Mouse (Mus musculus) mesoderm, embryonic 11.5 days (tissue): ENCODE measurements around the gene Wdfy3.

ENCODE experiments used
- DNase-seq: peaks from one replicate; pipeline ENCODE4 v3.0.0-alpha.2; 2012; ENCODE audit warnings: low read depth, low spot score

The Wdfy3 gene

DNA sequence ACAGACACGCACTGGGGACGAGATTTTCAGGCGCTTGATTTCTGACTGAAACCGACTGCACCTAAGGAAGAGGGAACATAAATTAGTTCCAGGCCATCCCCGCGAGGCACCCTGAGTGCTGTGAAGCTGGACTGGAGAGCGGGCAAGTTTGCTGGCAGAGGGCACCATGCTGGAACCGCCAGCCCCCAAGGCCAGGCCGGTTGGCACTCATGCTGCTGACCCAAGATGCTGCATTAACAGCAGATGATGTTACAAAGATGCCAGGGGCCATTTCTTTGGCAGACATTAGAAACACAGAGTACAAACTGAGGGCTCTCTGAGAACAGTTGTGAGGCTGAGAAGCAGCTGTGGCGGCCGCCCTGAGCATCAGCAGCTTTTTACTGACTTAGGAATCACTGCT, 233.5 kb downstream of the Wdfy3 start:
- DNase-seq, result no peak

DNA sequence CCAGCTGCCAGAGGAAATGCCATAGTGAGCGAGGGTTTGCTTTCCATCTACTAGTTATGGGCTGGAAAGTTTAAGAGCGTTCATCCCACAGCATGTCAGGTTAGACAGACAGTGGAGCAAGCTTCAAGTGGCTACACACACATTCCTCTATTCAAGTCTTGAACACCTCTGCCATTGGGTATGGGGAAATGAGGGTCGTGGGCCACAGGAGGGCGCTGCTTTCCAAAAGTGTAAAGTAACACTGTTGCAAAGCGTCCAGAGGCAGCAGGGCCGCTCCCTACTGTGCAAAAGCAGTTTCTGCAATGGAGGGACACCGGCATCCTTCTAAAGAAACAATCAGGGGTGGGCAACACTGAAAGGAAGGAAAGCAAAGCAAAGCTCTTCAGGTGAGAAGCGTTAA, 235.8 kb downstream of the Wdfy3 start:
- no peak for DNase-seq

DNA sequence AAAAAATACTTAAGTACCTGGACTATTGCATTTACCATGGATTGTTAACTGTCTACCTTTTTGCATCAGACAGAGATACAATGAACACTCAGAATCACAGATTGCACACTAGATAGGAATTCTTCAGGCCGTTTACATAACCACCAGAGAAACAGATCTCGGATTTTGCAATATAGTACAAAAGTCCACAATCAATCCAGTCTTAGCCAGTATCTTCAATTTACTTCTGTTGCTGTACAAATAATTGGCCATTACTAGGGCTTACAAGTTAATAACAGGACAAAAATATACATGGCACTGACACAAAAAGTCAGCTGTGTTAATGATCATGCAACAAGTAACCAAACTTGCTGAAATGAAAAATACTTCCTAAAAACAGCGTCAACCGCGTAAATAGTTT, 236.7 kb downstream of the Wdfy3 start:
- no peak for DNase-seq

DNA sequence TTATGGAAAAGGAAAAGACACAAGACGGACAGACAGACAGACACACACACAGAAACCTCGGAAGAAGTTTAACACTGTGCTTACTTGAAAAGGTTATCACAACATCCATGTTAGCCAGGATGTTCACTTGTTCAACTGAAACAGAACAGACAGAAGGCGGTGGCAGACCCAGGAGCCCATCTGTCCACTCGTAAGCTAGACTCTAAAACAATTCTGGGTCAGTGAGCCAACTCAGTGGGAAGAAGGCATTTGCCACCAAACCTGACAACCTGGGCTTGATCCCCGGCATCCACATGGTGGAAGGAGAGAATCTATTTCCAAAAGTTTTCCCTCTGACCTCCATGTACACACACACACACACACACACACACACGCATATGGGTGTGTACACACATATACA, 237.7 kb downstream of the Wdfy3 start:
- DNase-seq, result no peak

DNA sequence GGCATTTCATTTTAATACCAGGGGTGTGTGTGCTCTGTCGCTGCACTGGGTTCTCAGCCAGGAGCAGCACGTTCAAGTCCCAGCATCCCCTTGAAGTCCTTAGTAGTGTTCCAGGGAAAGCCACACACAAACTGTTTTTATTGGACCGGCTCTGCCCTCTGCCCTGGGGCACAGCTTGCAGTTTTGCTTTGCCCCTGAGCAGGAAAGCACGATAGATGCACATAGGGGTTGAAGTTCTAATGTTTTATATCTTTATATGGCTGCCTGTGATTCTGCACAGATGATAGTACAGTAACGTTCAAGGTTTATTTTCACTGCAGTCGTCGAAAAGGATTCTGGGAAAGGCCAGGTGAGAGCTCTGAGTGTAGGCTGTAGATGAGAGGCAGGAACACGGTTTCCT, 239.5 kb downstream of the Wdfy3 start:
- no peak for DNase-seq

DNA sequence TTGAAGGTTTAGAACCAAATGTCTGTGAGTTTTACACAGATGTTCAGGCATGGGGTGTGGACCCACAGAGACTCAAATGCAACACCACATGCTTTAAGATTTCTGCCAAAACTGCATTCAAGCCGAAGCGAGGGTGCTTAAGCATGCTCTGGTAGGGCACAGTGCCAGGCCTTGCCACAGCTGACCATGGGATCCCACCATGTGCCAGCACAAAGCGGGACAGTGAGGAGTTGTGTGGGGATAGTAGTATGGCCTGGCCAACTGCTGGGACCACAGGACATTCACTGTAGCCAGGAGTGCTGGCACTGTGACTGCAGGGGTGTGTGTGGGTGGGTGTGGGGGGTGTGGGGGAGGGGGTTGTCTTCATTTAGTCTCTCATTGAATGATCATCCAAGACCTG, 240.8 kb downstream of the Wdfy3 start:
- no peak for DNase-seq

DNA sequence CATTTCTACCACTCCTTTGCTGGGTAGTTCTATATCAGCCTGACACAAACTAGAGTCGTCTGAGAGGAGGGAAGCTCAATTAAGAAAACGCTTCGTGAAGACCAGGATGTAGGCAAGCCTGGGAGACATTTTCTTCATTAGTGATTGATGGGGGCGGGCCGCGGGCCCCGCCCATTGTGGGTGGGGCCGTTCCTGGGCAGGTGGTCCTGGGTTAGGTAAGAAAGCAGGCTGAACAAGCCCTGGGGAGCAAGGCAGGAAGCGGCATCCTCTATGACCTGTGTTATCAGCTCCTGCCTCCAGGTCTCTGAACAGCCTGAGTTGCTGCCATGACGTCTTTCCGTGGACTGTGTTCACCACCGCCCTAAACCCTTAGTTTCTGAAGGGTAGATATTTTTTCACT, 242.2 kb downstream of the Wdfy3 start:
- DNase-seq, result no peak

DNA sequence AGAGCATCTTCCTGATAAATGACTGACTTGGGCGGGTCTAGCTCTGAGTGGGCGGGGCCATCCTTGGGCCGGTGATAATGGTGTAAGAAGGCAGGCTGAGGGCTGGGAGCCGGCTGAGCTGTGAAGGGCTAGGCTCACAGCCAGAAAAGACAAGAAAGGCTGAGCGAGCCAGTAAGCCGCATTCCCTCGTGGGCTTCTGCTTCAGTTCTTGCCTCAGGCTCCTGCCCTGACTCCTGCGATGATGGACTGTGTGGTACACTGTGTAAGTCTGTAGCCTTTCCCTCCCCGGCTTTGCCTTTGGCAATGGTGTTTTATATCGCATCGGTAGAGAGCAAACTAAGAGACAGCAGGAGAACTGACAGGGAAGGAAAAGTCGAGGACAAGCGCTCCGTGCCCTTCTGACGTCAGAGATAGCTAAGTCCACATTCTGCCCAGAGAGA, 243.2 kb downstream of the Wdfy3 start:
- peak; percentile 61 for DNase-seq

DNA sequence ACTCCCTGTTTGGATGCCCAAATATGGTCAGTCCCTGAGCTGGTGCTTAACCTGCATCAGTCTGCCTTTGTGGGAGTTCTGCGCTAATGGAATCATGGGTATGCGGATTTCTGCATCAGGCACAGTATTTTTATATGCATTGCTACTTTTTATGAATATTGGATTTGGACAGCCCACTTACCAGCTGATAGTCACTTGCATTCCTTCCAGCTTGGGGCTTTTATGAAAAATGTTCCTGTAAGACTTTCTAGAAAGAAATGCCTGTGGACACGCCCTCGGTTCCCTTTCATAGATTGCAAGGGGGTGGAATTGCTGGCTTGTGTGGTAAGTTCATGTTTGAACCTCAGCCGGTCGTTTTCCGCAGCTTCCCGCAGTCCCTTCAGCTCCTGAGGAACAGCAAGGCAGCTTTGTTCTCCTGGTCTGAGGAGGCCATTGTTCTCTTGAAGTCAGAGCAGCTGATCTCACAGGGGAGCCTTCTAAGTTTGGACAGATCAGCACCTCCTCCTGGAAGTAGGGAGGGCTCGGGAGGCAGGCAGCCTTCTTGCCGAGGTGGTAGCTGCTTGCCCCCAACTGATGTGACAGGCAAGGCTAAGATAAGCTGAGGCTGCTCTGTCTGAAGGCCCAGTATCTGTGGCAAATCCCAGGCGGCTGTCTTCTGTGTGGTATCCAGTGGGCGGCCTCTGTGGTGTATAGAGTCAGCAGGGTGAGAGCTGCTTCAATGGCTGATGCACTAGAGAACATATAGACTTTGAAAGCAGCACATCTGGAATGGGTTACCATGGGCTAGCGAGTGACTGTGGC, 244.4 kb downstream of the Wdfy3 start:
- peak; percentile 30 for DNase-seq

DNA sequence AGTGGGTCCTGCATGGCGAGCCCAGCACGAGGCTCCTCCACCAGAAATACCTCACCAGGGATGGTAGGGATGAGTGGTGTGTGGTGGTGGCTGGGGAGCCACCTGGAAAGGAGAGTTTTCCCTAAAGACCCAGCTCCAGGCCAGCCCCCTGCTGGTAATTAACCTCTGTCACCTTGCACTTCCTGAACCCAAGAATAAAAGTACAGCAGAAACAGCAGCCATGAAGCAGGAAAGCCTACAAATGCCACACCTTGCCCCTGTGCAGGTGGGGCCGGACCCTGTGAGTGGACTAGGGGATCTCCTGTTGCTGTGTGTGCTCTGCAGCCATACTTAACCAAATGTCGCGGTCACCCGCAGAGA, 247.4 kb downstream of the Wdfy3 start:
- DNase-seq, result no peak

DNA sequence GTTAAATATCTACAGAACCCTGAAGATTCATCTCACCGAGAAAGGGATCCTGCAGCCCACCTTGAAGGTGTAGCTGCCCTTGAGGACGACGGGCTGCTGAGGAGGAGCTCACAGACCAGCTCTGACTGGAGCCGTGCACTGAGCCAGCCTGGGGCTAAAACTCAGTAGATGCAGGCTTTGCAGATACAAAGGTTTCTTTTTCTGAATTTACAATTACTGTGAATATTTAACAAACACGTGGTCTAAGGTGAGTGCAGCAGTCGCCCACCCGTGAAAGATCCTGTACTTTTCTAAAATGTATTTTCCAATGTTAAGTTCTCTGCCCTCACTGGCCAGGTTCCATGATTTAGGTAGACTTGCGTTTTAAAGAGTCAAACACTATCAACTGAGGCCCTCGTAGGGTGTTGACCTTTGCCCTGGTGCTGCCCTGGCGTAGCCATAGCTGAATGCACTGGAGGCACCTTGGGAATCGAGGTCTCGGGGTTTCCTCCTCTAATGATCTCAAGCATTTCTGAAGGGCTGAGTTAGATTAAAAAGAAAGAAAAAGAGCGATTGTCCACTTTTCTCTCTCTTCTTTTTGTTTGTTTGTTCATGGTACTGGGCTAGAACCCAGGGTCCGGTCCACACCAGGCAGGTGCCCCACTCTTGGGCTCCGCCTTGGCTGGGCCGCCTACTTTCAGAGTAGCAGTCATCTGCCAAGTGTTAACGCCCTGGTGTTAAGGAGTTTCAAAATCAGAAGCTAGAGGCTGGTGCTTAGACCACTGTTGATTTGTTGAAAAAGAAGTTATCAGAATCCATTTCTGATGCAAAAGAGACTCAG, 248.0 kb downstream of the Wdfy3 start:
- no peak for DNase-seq

DNA sequence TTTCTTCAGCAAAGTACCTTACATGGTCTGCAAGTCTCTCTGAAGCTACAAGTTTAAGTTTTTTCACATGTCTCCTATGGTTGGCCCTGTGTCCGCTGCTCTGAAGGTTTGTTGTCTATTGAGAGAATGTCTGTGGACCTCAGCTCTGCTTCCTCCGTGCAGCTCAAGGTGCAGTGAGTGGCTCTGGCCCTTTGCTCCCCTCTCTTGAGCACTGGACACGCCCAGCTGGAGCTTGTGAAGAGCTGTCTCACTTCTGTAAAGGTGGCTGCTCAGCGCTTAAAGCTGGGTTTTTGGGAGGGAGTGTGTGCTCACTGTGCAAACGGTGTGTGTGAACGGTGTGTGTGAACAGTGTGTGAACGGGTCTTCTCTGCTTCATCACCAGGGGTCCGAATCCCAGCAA, 248.7 kb downstream of the Wdfy3 start:
- DNase-seq, result no peak

DNA sequence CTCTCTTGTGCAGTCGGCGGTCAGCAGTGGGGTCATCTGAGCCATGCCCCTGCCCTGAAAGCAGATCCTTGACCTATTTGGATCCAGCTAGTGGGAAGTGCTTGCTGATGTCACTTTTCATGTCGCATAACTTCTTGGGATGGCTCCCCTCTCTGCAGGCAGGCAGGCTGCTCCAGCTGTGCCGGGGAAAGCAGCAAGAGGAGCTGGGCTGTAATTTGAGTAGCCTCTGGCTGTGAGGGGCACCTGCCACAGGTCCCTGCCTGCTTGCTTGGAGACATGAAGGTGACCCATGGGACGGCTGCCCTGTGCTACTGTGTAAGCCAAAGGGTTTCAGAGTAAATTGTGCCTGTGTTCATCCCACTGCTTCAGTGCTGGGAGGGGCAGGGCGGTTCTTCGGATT, 249.9 kb downstream of the Wdfy3 start:
- peak; percentile 44 for DNase-seq

DNA sequence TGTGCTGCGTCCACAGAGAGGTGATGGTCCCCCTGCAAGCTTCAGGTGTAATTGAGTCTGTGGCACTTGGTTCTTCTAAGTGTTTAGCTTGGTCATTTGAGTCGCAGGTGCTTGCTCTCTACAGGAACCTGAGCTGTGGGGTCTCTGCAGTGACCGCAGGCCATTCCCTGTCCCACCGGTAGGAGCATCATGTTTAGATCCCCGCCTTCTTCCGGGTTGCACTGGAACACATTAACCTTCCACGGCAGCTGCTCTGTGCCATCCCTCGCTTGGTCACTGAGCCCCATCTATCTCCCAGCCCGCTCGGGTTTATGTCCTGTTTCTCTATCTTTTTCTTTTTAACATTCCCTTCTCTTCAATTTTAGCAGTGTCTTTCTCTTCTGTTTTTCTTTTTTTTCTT, 250.5 kb downstream of the Wdfy3 start:
- no peak for DNase-seq

DNA sequence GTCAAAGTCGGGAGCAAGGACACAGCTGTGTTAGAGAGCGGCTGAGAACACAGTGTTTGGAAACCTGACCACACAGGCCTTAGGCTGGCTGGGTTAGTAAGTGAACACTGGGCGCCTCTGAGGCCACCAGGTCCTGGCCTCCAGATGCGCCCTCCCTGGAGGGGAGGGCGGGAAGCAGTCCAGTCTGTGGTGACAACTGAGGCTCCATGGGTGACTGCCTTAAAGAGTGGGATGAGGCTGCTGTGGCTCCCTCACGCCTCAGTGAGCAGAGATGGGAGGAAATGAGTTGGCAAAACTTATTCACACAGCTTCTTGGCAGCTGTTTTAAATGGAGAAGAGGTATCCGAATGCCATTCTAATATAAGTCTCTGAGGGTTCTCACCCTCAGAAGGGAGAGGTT, 252.9 kb downstream of the Wdfy3 start:
- DNase-seq, result no peak

DNA sequence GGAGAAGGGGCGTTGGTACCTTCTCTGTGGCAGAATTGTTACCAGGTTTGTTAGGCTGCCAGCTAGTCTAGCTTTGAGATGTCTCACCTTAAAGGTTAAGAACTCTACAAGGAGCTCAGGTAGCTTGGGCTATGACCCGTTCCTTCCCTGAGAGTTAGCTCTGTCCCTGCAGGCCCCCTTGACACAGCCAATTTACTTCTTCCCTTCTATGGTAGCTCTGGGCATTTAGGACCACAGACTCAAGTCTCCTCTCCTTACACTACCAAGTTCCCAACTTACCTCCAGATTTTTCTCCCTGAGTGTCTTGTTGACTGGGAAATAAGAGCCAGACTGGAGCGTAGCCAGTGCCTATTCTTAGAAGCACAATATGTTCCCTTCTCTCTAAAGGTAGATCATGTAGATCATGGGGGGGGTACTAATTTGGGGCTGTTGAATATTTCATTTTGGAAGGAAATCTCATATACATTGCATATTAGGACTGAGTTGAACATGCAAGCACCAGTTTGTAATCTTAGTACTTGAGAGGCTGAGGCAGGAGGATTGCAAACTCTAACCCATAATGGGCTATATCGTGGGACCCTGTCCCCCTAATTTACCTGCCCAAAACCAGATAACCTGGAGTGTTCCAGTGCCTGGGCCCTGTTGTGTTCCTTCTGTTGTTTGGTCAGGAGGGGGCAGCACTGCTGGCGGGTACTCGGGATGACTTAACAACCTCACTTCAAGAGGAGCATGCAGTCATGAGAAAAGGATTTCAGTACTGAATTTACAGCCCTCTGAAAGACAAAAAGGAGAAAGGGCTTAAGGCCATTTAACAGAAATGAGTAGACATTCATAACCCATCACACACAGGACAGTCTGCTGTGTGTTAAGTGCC, 258.2 kb downstream of the Wdfy3 start:
- DNase-seq, result no peak

DNA sequence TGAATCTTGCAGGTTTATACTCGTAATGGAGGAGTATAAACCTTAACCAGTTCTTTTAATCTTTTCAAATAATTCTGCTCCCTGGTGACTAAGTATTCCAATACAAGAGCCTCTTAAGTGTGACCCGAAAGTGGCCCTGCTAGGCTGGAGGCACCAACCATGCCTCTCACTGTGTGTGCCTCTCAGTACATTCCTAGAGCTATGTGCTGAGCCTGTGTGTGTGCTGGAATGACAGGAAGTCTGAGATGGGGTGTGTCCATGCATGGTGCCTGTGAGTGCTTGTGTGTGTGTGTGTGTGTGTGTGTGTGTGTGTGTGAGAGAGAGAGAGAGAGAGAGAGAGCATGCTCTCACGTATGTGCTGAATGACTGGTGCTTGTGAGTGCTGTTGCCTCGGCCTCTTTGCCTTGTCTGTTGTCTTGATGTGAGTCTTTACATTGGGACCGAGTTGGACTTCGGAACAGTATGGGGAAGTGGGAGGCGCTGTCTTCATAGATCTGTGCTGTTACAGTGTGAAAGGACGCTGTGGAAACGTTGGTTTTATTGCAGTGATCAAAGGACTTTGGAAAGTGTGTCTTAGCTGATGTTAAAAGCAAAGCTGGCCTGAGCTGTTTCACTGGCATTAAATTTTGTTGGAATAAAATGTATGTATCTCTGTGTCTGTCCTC, 267.2 kb downstream of the Wdfy3 start:
- no peak for DNase-seq

DNA sequence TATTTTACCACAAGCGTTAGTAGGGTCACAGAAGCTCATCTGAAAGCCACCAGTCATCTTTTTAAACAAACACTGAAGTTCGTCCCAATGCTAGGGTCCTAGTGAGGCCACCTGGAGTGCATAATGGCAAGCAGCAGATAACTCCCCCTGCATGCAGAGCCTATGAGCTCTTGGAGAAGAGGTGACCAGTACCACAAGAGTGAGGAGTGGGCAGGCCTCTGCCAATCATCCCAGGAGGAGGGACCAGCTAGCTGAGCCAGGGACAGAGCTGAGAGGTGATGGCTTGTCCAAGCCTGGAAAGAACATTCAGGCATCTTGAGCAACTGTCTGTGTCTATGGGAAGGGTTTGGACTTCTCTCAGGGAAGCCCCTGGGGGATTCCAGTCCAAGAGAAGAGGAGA, 267.8 kb downstream of the Wdfy3 start:
- DNase-seq, result no peak

DNA sequence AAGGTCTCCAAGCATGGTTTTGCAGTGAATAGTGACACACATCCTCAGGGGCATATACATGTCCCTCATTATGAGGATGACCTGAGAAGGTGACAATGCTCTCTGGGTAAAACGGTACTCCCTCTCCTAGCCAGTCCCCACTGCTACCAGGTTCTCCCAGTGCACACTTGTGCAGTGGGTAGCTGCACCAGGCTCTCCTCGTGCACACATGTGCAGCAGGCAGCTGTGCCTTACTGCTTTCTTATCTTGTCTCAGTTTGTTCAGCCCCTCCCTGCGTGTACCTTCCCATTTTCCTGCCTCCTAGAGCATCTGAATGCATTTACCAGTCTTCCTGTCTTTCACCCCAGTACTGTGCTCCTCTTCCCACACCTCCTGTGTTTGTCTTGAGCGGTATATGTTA, 277.1 kb downstream of the Wdfy3 start:
- no peak for DNase-seq

DNA sequence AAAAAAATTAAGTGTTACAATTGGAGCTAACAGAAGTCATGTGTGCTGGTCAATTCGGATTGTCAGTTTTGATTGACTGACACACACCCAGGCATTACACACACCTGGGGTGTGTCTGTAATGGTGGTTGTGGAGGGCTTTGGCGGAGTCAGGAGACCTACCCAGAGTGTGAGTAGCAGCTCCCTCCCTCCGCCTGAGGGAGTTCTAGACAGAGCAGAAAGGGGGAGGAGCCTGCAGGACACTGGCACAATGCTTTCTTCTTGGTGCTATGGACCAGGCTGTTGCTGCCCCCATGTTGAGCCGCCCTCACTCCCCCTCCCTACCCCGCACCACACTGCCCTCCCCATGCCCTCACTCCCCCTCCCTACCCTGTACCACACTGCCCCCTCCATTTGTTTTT, 279.2 kb downstream of the Wdfy3 start:
- DNase-seq, result no peak

DNA sequence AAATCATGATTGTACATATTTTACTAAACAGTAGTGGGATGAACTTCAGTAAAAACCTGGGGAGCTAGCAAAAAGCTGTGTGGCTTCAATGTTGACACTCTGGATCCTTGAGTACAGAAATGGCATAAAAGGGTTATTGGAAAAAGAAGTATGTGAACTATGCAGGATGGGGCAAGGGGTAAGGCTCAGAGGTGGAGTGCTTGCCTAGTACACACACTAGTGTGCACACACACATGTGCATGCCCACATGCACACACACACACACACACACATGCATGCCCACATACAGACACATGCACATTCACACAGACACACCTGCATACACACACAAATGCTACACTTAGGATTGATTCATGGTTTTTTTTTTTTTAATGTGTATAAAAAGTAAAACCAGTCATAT, 280.0 kb downstream of the Wdfy3 start:
- no peak for DNase-seq
